Mouse (Mus musculus) spleen, adult 10 weeks (tissue): Measurements from ENCODE around the gene Gzmd. TPM values are rescaled to one million over a fixed set of nuclear protein-coding genes. Genes with fewer than 3 reads are reported as not detected.

Source experiments
- polyA plus RNA-seq: library from polyadenylated mRNA; stranded (reverse); fragments of 350-450 nt; fragmentation: Illumina TruSeq; extraction: RNeasy Lipid Tissue Mini Kit (QIAGEN cat#74804); gene quantifications from one replicate; pipeline ENCODE4 v1.2.3, GENCODE M21; 2015; ENCODE audit warnings: low replicate concordance; ENCODE audit not compliant: insufficient read depth

Gzmd gene
- polyA plus RNA-seq: not detected

GRCm38 (mm10) chr14:56132508-56132907, at the start of gene Gzmd:
TSS of gene Gzmd (minus strand) at chr14:56132608.

GRCm38 (mm10) chr14:56174499-56174898, 42.1 kb upstream of the Gzmd start, which contains the start of gene Gzmn:
TSS of gene Gzmn (minus strand) at chr14:56174599.

GRCm38 (mm10) chr14:56159479-56159878, 27.1 kb upstream of the Gzmd start, which contains the start of gene Gzmg:
TSS of gene Gzmg (minus strand) at chr14:56159579.

GRCm38 (mm10) chr14:56120525-56120924, 11.9 kb downstream of the Gzmd start, which contains the start of gene Gzme:
TSS of gene Gzme (minus strand) at chr14:56120625.

DNA sequence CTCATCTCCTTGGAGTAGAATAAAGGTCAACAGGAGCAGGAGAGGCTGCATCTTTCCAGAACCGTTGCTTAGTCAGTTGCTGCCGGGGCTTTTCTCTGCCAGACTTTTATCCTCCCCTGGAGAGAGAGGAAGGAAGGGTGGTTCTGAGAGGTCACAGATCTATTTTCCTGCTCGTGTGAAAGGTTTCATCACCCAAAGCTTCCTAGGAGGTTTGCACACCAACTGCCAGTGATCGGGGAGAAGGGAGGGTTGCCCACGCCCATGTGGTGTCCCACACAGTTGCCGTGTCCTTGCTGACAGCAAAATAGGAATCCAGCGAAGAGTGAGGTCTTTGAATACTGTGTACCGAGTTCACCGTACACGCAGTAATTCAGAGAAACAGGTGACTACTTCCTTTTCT, 30.0 kb downstream of the Gzmd start, which contains the start of gene Ctsg:
TSS of gene Ctsg (minus strand) at position 189 of the 400 bp plus-strand sequence.

DNA sequence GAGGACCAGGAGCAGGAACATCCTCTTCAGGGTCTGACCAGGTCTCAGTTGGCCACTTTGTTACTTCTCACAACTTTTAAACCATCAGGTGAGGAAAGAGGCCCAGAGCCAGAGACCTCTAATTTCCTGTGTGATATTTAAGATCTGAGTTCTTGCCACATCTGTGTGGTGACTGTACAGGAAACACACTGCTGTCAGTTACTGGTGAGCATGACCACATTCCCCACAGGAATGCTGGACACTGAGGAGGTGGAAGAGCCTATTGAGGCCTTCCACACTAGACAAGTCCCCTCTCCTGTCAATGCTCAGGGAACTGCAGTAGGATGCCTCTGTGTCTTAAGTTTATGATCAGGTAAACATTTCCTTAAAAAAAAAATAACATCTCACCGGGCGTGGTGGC, 47.2 kb downstream of the Gzmd start, which contains the start of gene Mcpt8:
TSS of gene Mcpt8 (minus strand) at position 107 of the 400 bp plus-strand sequence.

Other genes with a start within 250 kb of the Gzmd start
- 0.12 TPM for gene Cbln3, start 248.2 kb downstream of the Gzmd start, polyA plus RNA-seq
- 59.4 TPM for gene Khnyn, start 247.7 kb downstream of the Gzmd start, polyA plus RNA-seq
- gene Sdr39u1, start 232.3 kb downstream of the Gzmd start, polyA plus RNA-seq: 28.8 TPM
- gene Cma1, start 187.9 kb downstream of the Gzmd start, polyA plus RNA-seq: 4.4 TPM
- gene Cma2, start 181.6 kb downstream of the Gzmd start, polyA plus RNA-seq: not detected
- not detected for gene Mcpt1, start 114.6 kb downstream of the Gzmd start, polyA plus RNA-seq
- not detected for gene Mcpt9, start 102.1 kb downstream of the Gzmd start, polyA plus RNA-seq
- gene Mcpt2, start 90.6 kb downstream of the Gzmd start, polyA plus RNA-seq: 0.32 TPM
- gene Mcpt4, start 70.3 kb downstream of the Gzmd start, polyA plus RNA-seq: 3.9 TPM
- 0.79 TPM for gene Mcpt8, start 47.3 kb downstream of the Gzmd start, polyA plus RNA-seq
- 0.68 TPM for gene Ctsg, start 30.0 kb downstream of the Gzmd start, polyA plus RNA-seq
- not detected for gene Gzme, start 12.0 kb downstream of the Gzmd start, polyA plus RNA-seq
- gene Gzmg, start 27.0 kb upstream of the Gzmd start, polyA plus RNA-seq: not detected
- gene Gzmn, start 42.0 kb upstream of the Gzmd start, polyA plus RNA-seq: not detected
- not detected for gene Gzmf, start 78.8 kb upstream of the Gzmd start, polyA plus RNA-seq
- gene Gzmc, start 102.0 kb upstream of the Gzmd start, polyA plus RNA-seq: 0.48 TPM
- gene Gzmb, start 129.7 kb upstream of the Gzmd start, polyA plus RNA-seq: 8.5 TPM
- gene Atp12a, start 232.5 kb upstream of the Gzmd start, polyA plus RNA-seq: not detected